Mouse (Mus musculus) ES-E14 (cell line): ENCODE measurements around the gene Dhx9. TPM values are rescaled to one million over a fixed set of nuclear protein-coding genes. Genes with fewer than 3 reads are reported as not detected.
"Not testable (repeated sequence)": the region's sequence is repeated elsewhere in the genome, so short reads cannot be mapped to it uniquely, and the experiment has no call there.

ENCODE experiments used
- DNase-seq: peaks from one replicate; pipeline ENCODE4 v3.0.0-alpha.2; 2013; ENCODE audit warnings: low read depth, low spot score
- H3K27ac ChIP-seq: 2 replicates; pipeline ENCODE4 v1.5.1; 2012; ENCODE audit warnings: low read depth, mild to moderate bottlenecking, low read length, moderate library complexity, mixed read lengths; ENCODE audit not compliant: poor library complexity, insufficient read depth, severe bottlenecking
- H3K36me3 ChIP-seq: 2 replicates; pipeline ENCODE4 v1.6.1; 2012; ENCODE audit warnings: mild to moderate bottlenecking, low read length, moderate library complexity, mixed read lengths; ENCODE audit not compliant: control insufficient read depth, poor library complexity, insufficient read depth, severe bottlenecking
- H3K4me1 ChIP-seq, 2 experiments: fragments of 150-350 bp in 1 of 2; sonication (generic) in 1 of 2; 2 replicates each; pipeline ENCODE4 v1.6.1; 2012; ENCODE audit warnings: low read length in 2 of 2, mild to moderate bottlenecking in 1 of 2, mixed read lengths in 1 of 2; ENCODE audit not compliant: control insufficient read depth in 2 of 2, insufficient read depth in 2 of 2, poor library complexity in 1 of 2
- H3K4me3 ChIP-seq, 2 experiments: fragments of 150-350 bp in 1 of 2; sonication (generic) in 1 of 2; 2 replicates each; pipeline ENCODE4 v1.5.1; 2012; ENCODE audit warnings: low read length in 2 of 2, low read depth in 1 of 2, mild to moderate bottlenecking in 1 of 2, mixed read lengths in 1 of 2; ENCODE audit not compliant: insufficient read depth in 1 of 2, poor library complexity in 1 of 2, severe bottlenecking in 1 of 2
- H3K9ac ChIP-seq: 2 replicates; pipeline ENCODE4 v1.6.1; 2012; ENCODE audit warnings: low read depth, mild to moderate bottlenecking, low read length, mixed read lengths; ENCODE audit not compliant: poor library complexity, insufficient read depth, severe bottlenecking
- H3K9me3 ChIP-seq: fragments of 150-350 bp; sonication (generic); 2 replicates; pipeline ENCODE4 v1.6.1; 2012; ENCODE audit warnings: low read depth, mild to moderate bottlenecking, low read length; ENCODE audit not compliant: control insufficient read depth, insufficient read depth
- CHD2 ChIP-seq: IDR thresholded peaks from 2 replicates; pipeline ENCODE4 v1.6.1; 2014; ENCODE audit warnings: mild to moderate bottlenecking, low read depth, low read length, inconsistent platforms
- HCFC1 ChIP-seq: IDR thresholded peaks from 2 replicates; pipeline ENCODE4 v1.6.1; 2012; ENCODE audit warnings: low read length, inconsistent platforms, borderline replicate concordance; ENCODE audit not compliant: insufficient read depth
- MAFK ChIP-seq: IDR thresholded peaks from 2 replicates; pipeline ENCODE4 v1.6.1; 2014; ENCODE audit warnings: mild to moderate bottlenecking, low read depth, low read length, inconsistent platforms; ENCODE audit not compliant: insufficient read depth
- ZC3H11A ChIP-seq: IDR thresholded peaks from 2 replicates; pipeline ENCODE4 v1.6.1; 2012; ENCODE audit warnings: low read depth, mild to moderate bottlenecking, inconsistent platforms, low read length, borderline replicate concordance
- ZNF384 ChIP-seq: IDR thresholded peaks from 2 replicates; pipeline ENCODE4 v1.6.1; 2012; ENCODE audit warnings: low read depth, low read length, inconsistent platforms
- in situ Hi-C, 2 experiments: fragments of 600-800 bp; cut with MboI; formaldehyde crosslinking; loops; one replicate each; pipeline ENCODE4 v1.15.1; 2025; ENCODE audit warnings: low sequenced_read_pairs in 2 of 2, inconsistent platforms in 1 of 2; ENCODE audit not compliant: unreplicated experiment in 2 of 2
- total RNA-seq: library from RNA; depleted of rRNA; stranded (reverse); fragments of 300-350 nt; gene quantifications from 2 replicates; pipeline ENCODE4 v1.2.3, GENCODE M21; 2012

The Dhx9 gene
- total RNA-seq, 1 experiment, result 160 TPM

- H3K9me3 ChIP-seq, result no peaks in the 10 kb centered on the region
- peak within 1 kb of the TSS; percentile 51 for H3K9ac ChIP-seq
- in situ Hi-C loops, result no loop called here
- peak; percentile 81 for DNase-seq
- H3K27ac ChIP-seq, result no peak within 1 kb of the TSS
- peak within 1 kb of the TSS; percentile 59 to 66 for H3K4me3 ChIP-seq
- H3K36me3 ChIP-seq, result no peaks in the 10 kb centered on the region
- H3K4me1 ChIP-seq, result peaks cover 1 to 8% of the 10 kb centered on the region in 2 experiments; a peak in 2 of 4 replicates
- TF ChIP-seq MAFK (no peak), HCFC1 (no peak), ZC3H11A (no peak), ZNF384 (no peak), CHD2 (no peak)
Measured at GRCm38 (mm10) chr1:153424770-153425584, 62.5 kb downstream of the Dhx9 start, which contains the start of gene Shcbp1l. TSS of gene Shcbp1l (plus strand) at chr1:153425162.

DNA sequence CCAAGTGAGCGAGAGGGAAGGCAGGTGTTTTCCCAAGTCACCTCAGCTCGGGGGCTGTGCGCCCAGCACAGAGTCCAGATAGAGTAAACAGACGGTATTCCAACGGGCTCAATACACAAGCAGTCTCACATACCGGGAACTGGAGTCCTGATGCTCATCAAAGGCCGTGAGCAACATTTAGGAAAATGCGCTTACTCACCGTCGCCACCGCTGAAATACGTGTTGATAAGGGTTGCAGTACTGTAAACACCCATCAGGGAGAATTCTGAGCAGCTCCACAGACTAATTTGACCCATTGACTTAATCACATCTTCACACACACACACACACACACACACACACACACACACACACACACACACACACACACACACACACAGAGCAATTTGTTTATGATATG is 63.2 kb downstream of the Dhx9 start:
- DNase-seq, result peak; percentile 40
- no peaks in the 10 kb centered on the region for H3K9me3 ChIP-seq
- H3K9ac ChIP-seq, result no peak overlapping the region
- peak overlapping the region; percentile 59 to 66; a peak in 3 of 4 replicates for H3K4me3 ChIP-seq
- in situ Hi-C loops, result no loop called here
- TF ChIP-seq HCFC1 (no peak), MAFK (peak; percentile 59; the same call in 1 of the 2 replicates), ZNF384 (no peak), CHD2 (no peak), ZC3H11A (0 out of 2 replicates have a peak, but pooled peaks have one; percentile 12)
- no peak overlapping the region for H3K27ac ChIP-seq
- H3K4me1 ChIP-seq, result peaks cover 1 to 8% of the 10 kb centered on the region in 2 experiments; a peak in 2 of 4 replicates
- H3K36me3 ChIP-seq, result no peaks in the 10 kb centered on the region

DNA sequence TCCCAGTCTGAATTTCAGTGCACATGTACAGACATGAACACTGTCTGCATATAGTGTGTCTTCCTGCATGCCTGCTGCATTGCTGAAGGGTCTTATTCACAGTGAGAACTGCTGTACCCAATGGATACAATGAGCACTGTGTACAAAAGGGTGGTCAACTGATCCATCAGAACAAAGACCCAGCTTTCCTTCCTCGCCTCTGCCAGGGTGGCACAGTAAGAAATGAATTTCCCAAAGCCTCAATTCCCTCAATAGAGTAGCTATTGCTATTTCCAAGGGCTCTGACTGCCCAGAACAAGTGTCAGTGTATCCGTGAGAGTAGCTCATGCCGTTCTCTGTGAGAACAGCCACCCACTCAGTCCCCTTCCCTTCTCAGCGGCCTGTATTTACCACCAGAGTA is 69.7 kb downstream of the Dhx9 start:
- H3K27ac ChIP-seq, DNase-seq, in situ Hi-C loops, H3K4me1 ChIP-seq, H3K4me3 ChIP-seq, H3K36me3 ChIP-seq, H3K9ac ChIP-seq, H3K9me3 ChIP-seq: not testable (repeated sequence)

GRCm38 (mm10) chr1:153416271-153416832 is 71.1 kb downstream of the Dhx9 start:
- H3K27ac ChIP-seq, H3K36me3 ChIP-seq, in situ Hi-C loops, H3K4me3 ChIP-seq, H3K9me3 ChIP-seq, DNase-seq, H3K4me1 ChIP-seq, H3K9ac ChIP-seq: not testable (repeated sequence)

DNA sequence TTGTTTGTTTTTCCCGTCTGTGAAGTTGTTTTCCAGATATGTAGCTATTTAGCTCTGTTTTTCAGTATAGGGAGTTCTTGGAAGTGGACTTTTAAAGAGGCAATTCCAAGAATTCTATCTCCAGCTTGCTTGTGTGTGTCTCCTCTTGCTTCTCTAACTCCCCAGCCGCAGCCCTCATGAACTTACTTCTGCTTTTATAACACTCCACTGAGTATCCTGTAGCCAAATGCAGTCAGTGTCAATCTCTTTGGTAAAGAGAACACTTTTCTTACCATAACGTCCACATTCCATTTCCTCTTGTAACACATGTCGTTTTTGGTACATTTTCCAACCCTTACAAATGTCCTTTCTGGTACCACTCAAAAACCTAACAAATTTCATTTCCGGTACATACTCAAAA is 71.7 kb downstream of the Dhx9 start:
- H3K27ac ChIP-seq, in situ Hi-C loops, H3K4me3 ChIP-seq: not testable (repeated sequence)

More for the DNA sequence above, 71.7 kb downstream of the Dhx9 start:
- not testable (repeated sequence) for DNase-seq, H3K9ac ChIP-seq, H3K36me3 ChIP-seq, H3K9me3 ChIP-seq, H3K4me1 ChIP-seq
